Mouse (Mus musculus) neural tube, embryonic 11.5 days (tissue): ENCODE measurements around the gene Csn1s2b. TPM values are rescaled to one million over a fixed set of nuclear protein-coding genes. Genes with fewer than 3 reads are reported as not detected.
"Not testable (repeated sequence)": the region's sequence is repeated elsewhere in the genome, so short reads cannot be mapped to it uniquely, and the experiment has no call there.

Experiments used
- ATAC-seq: fragments of 200-750 bp; cut with Nextera tagmentation; 2 replicates; pipeline ENCODE4 v1.8.0; 2017; ENCODE audit warnings: moderate number of reproducible peaks, mild to moderate bottlenecking, moderate TSS enrichment, moderate library complexity; ENCODE audit not compliant: insufficient read depth, low FRiP score, low TSS enrichment
- DNase-seq: peaks from one replicate; pipeline ENCODE4 v3.0.0-alpha.2; 2015; ENCODE audit warnings: low spot score
- H3K27ac ChIP-seq: fragments of 300-500 bp; sonication (generic); 2 replicates; pipeline ENCODE4 v1.5.1; 2014; ENCODE audit warnings: low read depth, mild to moderate bottlenecking, low read length
- H3K27me3 ChIP-seq: fragments of 300-500 bp; sonication (generic); 2 replicates; pipeline ENCODE4 v1.6.1; 2014; ENCODE audit warnings: mild to moderate bottlenecking, low read length, mixed read lengths; ENCODE audit not compliant: control insufficient read depth, insufficient read depth
- H3K36me3 ChIP-seq: fragments of 300-500 bp; sonication (generic); 2 replicates; pipeline ENCODE4 v1.6.1; 2014; ENCODE audit warnings: mild to moderate bottlenecking, low read length, moderate library complexity, mixed read lengths; ENCODE audit not compliant: control insufficient read depth, insufficient read depth
- H3K4me1 ChIP-seq: fragments of 300-500 bp; sonication (generic); 2 replicates; pipeline ENCODE4 v1.6.1; 2014; ENCODE audit warnings: low read length, mixed read lengths; ENCODE audit not compliant: control insufficient read depth, insufficient read depth
- H3K4me2 ChIP-seq: fragments of 300-500 bp; sonication (generic); 2 replicates; pipeline ENCODE4 v1.6.1; 2014; ENCODE audit warnings: low read depth, mild to moderate bottlenecking, moderate library complexity
- H3K4me3 ChIP-seq: fragments of 300-500 bp; sonication (generic); 2 replicates; pipeline ENCODE4 v1.5.1; 2014; ENCODE audit warnings: low read depth, low read length
- H3K9ac ChIP-seq: fragments of 300-500 bp; sonication (generic); 2 replicates; pipeline ENCODE4 v1.6.1; 2014; ENCODE audit warnings: mild to moderate bottlenecking, low read length
- H3K9me3 ChIP-seq: fragments of 300-500 bp; sonication (generic); 2 replicates; pipeline ENCODE4 v1.6.1; 2016; ENCODE audit warnings: low read length; ENCODE audit not compliant: control insufficient read depth
- WGBS: fragments of 180-500 bp; shearing (Covaris S2); extraction: QIAGEN DNeasy Blood & Tissue Kit; methylation state at CpG from one replicate; pipeline ENCODE4 v1.1.7; 2014; 5-methylcytosine and 5-hydroxymethylcytosine counted together
- polyA plus RNA-seq: library from polyadenylated mRNA; unstranded; fragments of >200 nt; fragmentation: Nextera tagmentation; extraction: Ambion mirVana; gene quantifications from 2 replicates; pipeline ENCODE4 v1.2.1, GENCODE M21; 2014

Gene Csn1s2b
- not detected in 2 replicates for polyA plus RNA-seq

GRCm38 (mm10) chr5:87807782-87808181, at the start of gene Csn1s2b:
Gene Csn1s2b (plus strand): TSS chr5:87808082.
- Histone ChIP-seq H3K36me3 (no peaks in the 10 kb centered on the region), H3K9me3 (no peaks in the 10 kb centered on the region), H3K9ac (no peak within 1 kb of the TSS), H3K4me1 (no peaks in the 10 kb centered on the region), H3K27ac (no peak within 1 kb of the TSS), H3K4me3 (no peak within 1 kb of the TSS), H3K27me3 (no peaks in the 10 kb centered on the region), H3K4me2 (no peak within 1 kb of the TSS)
- WGBS, result 70% methylated on average over 2 of the region's 2 CpGs
- ATAC-seq (no peak), DNase-seq (no peak)

- Histone ChIP-seq H3K9ac (no peak overlapping the region), H3K4me1 (no peaks in the 10 kb centered on the region), H3K36me3 (no peaks in the 10 kb centered on the region), H3K4me2 (no peak overlapping the region), H3K27me3 (no peaks in the 10 kb centered on the region), H3K9me3 (no peaks in the 10 kb centered on the region), H3K4me3 (no peak overlapping the region), H3K27ac (no peak overlapping the region)
- no peak for ATAC-seq
- 90% methylated on average over 3 of the region's 3 CpGs for WGBS
- DNase-seq, result no peak
Observed at GRCm38 (mm10) chr5:87764546-87764945, 43.3 kb upstream of the Csn1s2b start.

- 35% methylated on average over 2 of the region's 2 CpGs for WGBS
- H3K4me3 ChIP-seq, H3K4me1 ChIP-seq, ATAC-seq, H3K4me2 ChIP-seq, H3K27ac ChIP-seq, H3K9me3 ChIP-seq, H3K27me3 ChIP-seq, H3K9ac ChIP-seq, DNase-seq, H3K36me3 ChIP-seq: not testable (repeated sequence)
Observed at GRCm38 (mm10) chr5:87772151-87772550, 35.7 kb upstream of the Csn1s2b start.

- WGBS, result 88% methylated on average over 1 of the region's 1 CpGs
- Histone ChIP-seq H3K27me3 (no peaks in the 10 kb centered on the region), H3K27ac (no peak within 1 kb of the TSS), H3K4me1 (no peaks in the 10 kb centered on the region), H3K36me3 (no peaks in the 10 kb centered on the region), H3K9me3 (no peaks in the 10 kb centered on the region), H3K9ac (no peak within 1 kb of the TSS), H3K4me3 (no peak within 1 kb of the TSS), H3K4me2 (no peak within 1 kb of the TSS)
- DNase-seq (no peak), ATAC-seq (no peak)
Observed at GRCm38 (mm10) chr5:87774267-87774666, 33.6 kb upstream of the Csn1s2b start, which contains the start of gene Csn1s2a. Gene Csn1s2a (plus strand): TSS chr5:87774567.

- Histone ChIP-seq H3K4me3 (no peak overlapping the region), H3K27ac (no peak overlapping the region), H3K4me1 (no peaks in the 10 kb centered on the region), H3K4me2 (no peak overlapping the region), H3K36me3 (no peaks in the 10 kb centered on the region), H3K9ac (no peak overlapping the region), H3K27me3 (no peaks in the 10 kb centered on the region), H3K9me3 (no peaks in the 10 kb centered on the region)
- DNase-seq (no peak), ATAC-seq (no peak)
- 51% methylated on average over 4 of the region's 4 CpGs for WGBS
Observed at GRCm38 (mm10) chr5:87782731-87783130, 25.2 kb upstream of the Csn1s2b start.

GRCm38 (mm10) chr5:87809253-87809652, 1.4 kb downstream of the Csn1s2b start:
- H3K9me3 ChIP-seq, result no peaks in the 10 kb centered on the region
- H3K9ac ChIP-seq, result no peak overlapping the region
- H3K4me3 ChIP-seq, result no peak overlapping the region
- no peaks in the 10 kb centered on the region for H3K4me1 ChIP-seq
- 72% methylated on average over 2 of the region's 2 CpGs for WGBS
- no peak for DNase-seq
- H3K27ac ChIP-seq, result no peak overlapping the region
- H3K4me2 ChIP-seq, result no peak overlapping the region
- no peaks in the 10 kb centered on the region for H3K27me3 ChIP-seq
- H3K36me3 ChIP-seq, result no peaks in the 10 kb centered on the region
- no peak for ATAC-seq

GRCm38 (mm10) chr5:87825386-87825785, 17.5 kb downstream of the Csn1s2b start, which contains the start of gene Prr27:
Gene Prr27 (plus strand): TSS chr5:87825686.
- ATAC-seq (no peak), DNase-seq (no peak)
- Histone ChIP-seq H3K4me1 (no peaks in the 10 kb centered on the region), H3K36me3 (no peaks in the 10 kb centered on the region), H3K9ac (no peak within 1 kb of the TSS), H3K9me3 (no peaks in the 10 kb centered on the region), H3K4me3 (no peak within 1 kb of the TSS), H3K27ac (no peak within 1 kb of the TSS), H3K4me2 (no peak within 1 kb of the TSS), H3K27me3 (no peaks in the 10 kb centered on the region)
- 71% methylated on average over 1 of the region's 1 CpGs for WGBS

- no peak overlapping the region for H3K9ac ChIP-seq
- no peaks in the 10 kb centered on the region for H3K36me3 ChIP-seq
- no peak overlapping the region for H3K4me3 ChIP-seq
- no peak overlapping the region for H3K27ac ChIP-seq
- no peaks in the 10 kb centered on the region for H3K27me3 ChIP-seq
- WGBS, result 79% methylated on average over 3 of the region's 3 CpGs
- no peaks in the 10 kb centered on the region for H3K4me1 ChIP-seq
- DNase-seq (no peak), ATAC-seq (no peak)
- no peak overlapping the region for H3K4me2 ChIP-seq
- H3K9me3 ChIP-seq, result no peaks in the 10 kb centered on the region
Observed at GRCm38 (mm10) chr5:87855136-87855716, 47.3 kb downstream of the Csn1s2b start.

- Histone ChIP-seq H3K9ac (no peak overlapping the region), H3K27ac (no peak overlapping the region), H3K4me1 (no peaks in the 10 kb centered on the region), H3K27me3 (no peaks in the 10 kb centered on the region), H3K9me3 (no peaks in the 10 kb centered on the region), H3K4me3 (no peak overlapping the region), H3K4me2 (no peak overlapping the region), H3K36me3 (no peaks in the 10 kb centered on the region)
- WGBS, result 82% methylated on average over 2 of the region's 2 CpGs
- no peak for ATAC-seq
- no peak for DNase-seq
Observed at GRCm38 (mm10) chr5:87870084-87870483, 62.2 kb downstream of the Csn1s2b start.
